Mouse (Mus musculus): ENCODE data around the gene Aqp8. TPM values are rescaled to one million over a fixed set of nuclear protein-coding genes. Genes with fewer than 3 reads are reported as not detected.

The Aqp8 gene
- polyA plus RNA-seq, 1 experiment from 2014 or later: not detected

DNA sequence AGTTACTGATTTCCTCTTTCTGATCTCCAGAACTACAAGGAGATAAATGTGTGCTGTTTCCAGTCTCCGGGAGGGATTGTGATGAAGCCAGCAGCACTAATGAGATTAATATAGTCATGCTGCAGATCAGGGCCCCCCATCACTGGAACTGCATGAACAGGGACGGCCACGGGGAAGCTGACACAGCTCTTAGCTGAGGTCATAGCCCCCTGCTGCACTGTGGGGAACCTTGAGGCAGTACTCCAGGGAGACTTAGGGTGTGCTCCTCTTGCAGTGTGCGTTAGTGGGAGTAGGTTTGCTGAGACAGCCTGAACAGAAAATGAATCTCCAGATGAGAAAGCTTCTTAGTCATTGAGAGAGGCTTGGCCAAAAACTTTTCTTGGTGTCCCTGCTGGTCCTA, 30.9 kb upstream of the Aqp8 start:
- peaks cover 36% of the 10 kb centered on the region for H3K36me3 ChIP-seq (ENCODE audit: control insufficient read depth, insufficient read depth, low read length)
- H3K9me3 ChIP-seq (replicated peaks; ENCODE audit: control insufficient read depth, low read length): no peaks in the 10 kb centered on the region
- ATAC-seq: no peak
- no peak overlapping the region for H3K27ac ChIP-seq (ENCODE audit: low read depth, low read length)
- no peak for DNase-seq (ENCODE audit: low spot score)
- H3K4me3 ChIP-seq (ENCODE audit: low read depth, low read length): no peak overlapping the region
- H3K4me1 ChIP-seq (ENCODE audit: control insufficient read depth, insufficient read depth, low read length): no peaks in the 10 kb centered on the region
- 81% methylated on average over 4 of the region's 4 CpGs for WGBS
- no peaks in the 10 kb centered on the region for H3K27me3 ChIP-seq (replicated peaks; ENCODE audit: control insufficient read depth, insufficient read depth, low read length)
- no peak overlapping the region for H3K4me2 ChIP-seq (ENCODE audit: low read length)
- H3K9ac ChIP-seq (ENCODE audit: low read length): no peak overlapping the region

DNA sequence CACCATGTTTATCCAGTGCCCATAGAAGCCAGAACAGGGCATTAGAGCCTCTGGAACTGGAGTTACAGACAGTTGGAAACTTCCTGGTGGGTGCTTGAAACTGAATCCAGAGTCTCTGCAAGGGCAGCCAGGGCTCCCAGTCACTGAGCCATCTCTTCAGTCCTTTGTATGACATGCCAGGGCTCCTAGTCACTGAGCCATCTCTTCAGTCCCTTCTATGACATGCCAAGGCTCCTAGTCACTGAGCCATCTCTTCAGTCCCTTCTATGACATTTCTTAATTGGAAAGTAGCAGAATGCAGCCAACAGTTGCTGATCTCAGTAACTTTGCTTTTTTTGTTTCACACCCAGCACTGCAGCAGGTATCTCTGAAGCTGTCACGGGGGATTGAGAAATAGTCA, 20.0 kb upstream of the Aqp8 start:
- Histone ChIP-seq H3K4me3 (ENCODE audit: low read depth, low read length) (no peak overlapping the region), H3K27ac (ENCODE audit: low read depth, low read length) (no peak overlapping the region), H3K4me1 (ENCODE audit: control insufficient read depth, insufficient read depth, low read length) (no peaks in the 10 kb centered on the region), H3K4me2 (ENCODE audit: low read length) (no peak overlapping the region), H3K9ac (ENCODE audit: low read length) (no peak overlapping the region), H3K27me3 (replicated peaks; ENCODE audit: control insufficient read depth, insufficient read depth, low read length) (no peaks in the 10 kb centered on the region), H3K9me3 (replicated peaks; ENCODE audit: control insufficient read depth, low read length) (no peaks in the 10 kb centered on the region), H3K36me3 (ENCODE audit: control insufficient read depth, insufficient read depth, low read length) (no peaks in the 10 kb centered on the region)
- ATAC-seq: no peak
- DNase-seq (ENCODE audit: low spot score): no peak
- WGBS: 77% methylated on average over 1 of the region's 1 CpGs

DNA sequence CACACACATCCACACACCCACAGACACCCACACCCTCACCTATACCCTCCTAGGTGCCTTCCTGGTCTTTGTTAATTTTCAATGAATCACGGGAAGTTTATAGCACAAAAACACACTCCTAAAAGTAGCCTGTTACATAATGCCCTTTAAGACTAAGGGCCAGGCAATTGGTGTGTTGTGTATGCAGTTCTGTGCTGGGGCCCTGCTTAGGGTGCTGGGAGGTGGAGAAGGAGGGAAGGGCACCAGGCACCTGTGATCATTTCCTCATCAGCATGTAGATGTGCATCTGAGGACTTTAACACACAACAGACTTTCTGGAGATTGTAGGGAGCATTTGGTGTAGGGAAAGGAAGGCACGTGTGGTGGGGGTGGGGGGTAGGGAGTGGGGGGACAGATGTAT, 13.3 kb upstream of the Aqp8 start:
- H3K27me3 ChIP-seq (replicated peaks; ENCODE audit: control insufficient read depth, insufficient read depth, low read length): no peaks in the 10 kb centered on the region
- H3K9me3 ChIP-seq (replicated peaks; ENCODE audit: control insufficient read depth, low read length): no peaks in the 10 kb centered on the region
- H3K27ac ChIP-seq (ENCODE audit: low read depth, low read length): no peak overlapping the region
- 95% methylated on average over 2 of the region's 2 CpGs for WGBS
- DNase-seq (ENCODE audit: low spot score): no peak
- no peak overlapping the region for H3K4me2 ChIP-seq (ENCODE audit: low read length)
- H3K4me3 ChIP-seq (ENCODE audit: low read depth, low read length): no peak overlapping the region
- no peaks in the 10 kb centered on the region for H3K4me1 ChIP-seq (ENCODE audit: control insufficient read depth, insufficient read depth, low read length)
- no peak overlapping the region for H3K9ac ChIP-seq (ENCODE audit: low read length)
- ATAC-seq: no peak
- no peaks in the 10 kb centered on the region for H3K36me3 ChIP-seq (ENCODE audit: control insufficient read depth, insufficient read depth, low read length)

DNA sequence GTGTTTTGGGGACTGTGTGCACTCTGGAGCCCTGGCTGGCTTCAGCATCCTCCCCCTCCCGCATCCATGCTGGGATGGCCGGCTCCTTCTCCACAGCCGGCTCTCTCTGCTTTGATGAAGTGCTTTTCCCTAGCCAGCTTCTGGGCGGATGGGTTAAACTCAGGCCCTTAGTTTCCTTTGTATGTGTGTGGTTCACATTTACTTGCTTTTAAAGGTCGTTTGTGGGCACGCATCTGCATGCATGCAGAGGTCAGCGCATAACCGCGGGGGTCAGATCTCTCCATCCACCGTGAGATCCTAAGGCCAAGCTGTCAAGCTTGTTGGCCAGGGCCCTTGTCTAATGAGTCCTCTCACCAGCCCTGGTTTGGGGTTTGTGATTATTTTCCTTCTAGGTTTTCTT, 12.4 kb upstream of the Aqp8 start:
- ATAC-seq (no peak), DNase-seq (ENCODE audit: low spot score) (no peak)
- Histone ChIP-seq H3K9ac (ENCODE audit: low read length) (no peak overlapping the region), H3K27ac (ENCODE audit: low read depth, low read length) (no peak overlapping the region), H3K9me3 (replicated peaks; ENCODE audit: control insufficient read depth, low read length) (no peaks in the 10 kb centered on the region), H3K36me3 (ENCODE audit: control insufficient read depth, insufficient read depth, low read length) (no peaks in the 10 kb centered on the region), H3K4me2 (ENCODE audit: low read length) (no peak overlapping the region), H3K4me1 (ENCODE audit: control insufficient read depth, insufficient read depth, low read length) (no peaks in the 10 kb centered on the region), H3K4me3 (ENCODE audit: low read depth, low read length) (no peak overlapping the region), H3K27me3 (replicated peaks; ENCODE audit: control insufficient read depth, insufficient read depth, low read length) (no peaks in the 10 kb centered on the region)
- WGBS: 75% methylated on average over 10 of the region's 10 CpGs

DNA sequence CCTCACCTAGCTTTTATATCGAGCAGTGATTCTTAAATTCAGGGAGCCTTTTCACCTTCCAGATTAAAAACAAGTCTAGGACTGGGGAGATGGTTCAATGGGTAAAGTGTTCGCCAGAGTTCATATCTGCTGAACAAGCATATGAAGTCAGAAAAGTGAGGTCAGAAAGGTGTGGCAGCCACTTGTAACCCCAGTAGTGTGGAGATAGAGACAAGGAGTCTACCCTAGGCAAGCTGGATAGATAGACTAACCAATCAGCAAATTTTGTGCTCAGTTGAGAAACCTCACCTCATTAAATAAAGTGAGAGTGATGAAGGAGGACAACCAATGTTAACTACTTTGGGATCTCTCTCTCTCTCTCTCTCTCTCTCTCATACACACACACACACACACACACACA, 11.6 kb upstream of the Aqp8 start:
- 85% methylated on average over 2 of the region's 2 CpGs for WGBS
- Histone ChIP-seq H3K9me3 (replicated peaks; ENCODE audit: control insufficient read depth, low read length) (no peaks in the 10 kb centered on the region), H3K27me3 (replicated peaks; ENCODE audit: control insufficient read depth, insufficient read depth, low read length) (no peaks in the 10 kb centered on the region), H3K4me3 (ENCODE audit: low read depth, low read length) (no peak overlapping the region), H3K27ac (ENCODE audit: low read depth, low read length) (no peak overlapping the region), H3K4me1 (ENCODE audit: control insufficient read depth, insufficient read depth, low read length) (no peaks in the 10 kb centered on the region), H3K36me3 (ENCODE audit: control insufficient read depth, insufficient read depth, low read length) (no peaks in the 10 kb centered on the region), H3K9ac (ENCODE audit: low read length) (no peak overlapping the region), H3K4me2 (ENCODE audit: low read length) (no peak overlapping the region)
- ATAC-seq: no peak
- no peak for DNase-seq (ENCODE audit: low spot score)

DNA sequence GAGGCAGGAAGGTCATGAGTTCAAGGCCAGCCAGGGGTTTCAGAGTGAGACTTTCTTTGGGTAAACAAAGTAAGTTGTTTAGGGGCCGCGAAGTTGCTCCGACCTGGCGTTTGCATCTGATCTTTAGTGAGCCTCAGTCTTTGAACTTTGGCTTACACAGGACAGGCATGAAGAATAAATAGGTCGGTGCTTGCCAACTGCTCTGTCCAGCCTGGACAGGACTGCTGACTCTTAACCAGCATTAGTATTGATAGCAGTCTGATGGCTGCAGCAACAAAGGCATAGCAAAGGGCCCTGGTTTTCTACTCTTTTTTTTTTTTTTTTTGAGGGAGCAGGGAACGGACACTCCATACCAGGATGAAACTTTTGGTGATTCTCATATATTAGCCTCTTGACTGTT, 9.5 kb upstream of the Aqp8 start:
- Histone ChIP-seq H3K4me2 (ENCODE audit: low read length) (no peak overlapping the region), H3K36me3 (ENCODE audit: control insufficient read depth, insufficient read depth, low read length) (no peaks in the 10 kb centered on the region), H3K9me3 (replicated peaks; ENCODE audit: control insufficient read depth, low read length) (no peaks in the 10 kb centered on the region), H3K4me1 (ENCODE audit: control insufficient read depth, insufficient read depth, low read length) (no peaks in the 10 kb centered on the region), H3K27me3 (replicated peaks; ENCODE audit: control insufficient read depth, insufficient read depth, low read length) (no peaks in the 10 kb centered on the region), H3K9ac (ENCODE audit: low read length) (no peak overlapping the region), H3K4me3 (ENCODE audit: low read depth, low read length) (no peak overlapping the region), H3K27ac (ENCODE audit: low read depth, low read length) (no peak overlapping the region)
- 90% methylated on average over 6 of the region's 6 CpGs for WGBS
- ATAC-seq: no peak
- no peak for DNase-seq (ENCODE audit: low spot score)

DNA sequence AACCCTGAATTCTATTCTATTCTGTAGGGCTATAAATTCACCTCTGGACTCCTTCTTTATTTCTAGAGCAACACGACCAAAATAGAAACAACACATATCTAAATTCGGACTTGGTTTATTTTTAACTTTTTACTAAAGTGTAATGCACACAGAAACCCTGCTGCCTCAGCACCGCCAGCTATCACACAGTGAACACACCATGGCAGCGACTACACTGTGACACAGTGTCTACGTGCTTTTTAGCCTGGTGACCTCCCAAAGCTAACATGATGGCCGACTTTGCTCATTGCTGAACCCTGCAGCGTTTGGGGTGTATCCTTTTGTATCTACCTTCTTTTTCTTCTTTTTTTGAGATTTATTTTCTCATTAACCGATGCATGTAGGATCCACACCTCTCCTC, 9.0 kb upstream of the Aqp8 start:
- Histone ChIP-seq H3K27me3 (replicated peaks; ENCODE audit: control insufficient read depth, insufficient read depth, low read length) (no peaks in the 10 kb centered on the region), H3K27ac (ENCODE audit: low read depth, low read length) (no peak overlapping the region), H3K36me3 (ENCODE audit: control insufficient read depth, insufficient read depth, low read length) (no peaks in the 10 kb centered on the region), H3K9ac (ENCODE audit: low read length) (no peak overlapping the region), H3K4me3 (ENCODE audit: low read depth, low read length) (no peak overlapping the region), H3K4me2 (ENCODE audit: low read length) (no peak overlapping the region), H3K9me3 (replicated peaks; ENCODE audit: control insufficient read depth, low read length) (no peaks in the 10 kb centered on the region), H3K4me1 (ENCODE audit: control insufficient read depth, insufficient read depth, low read length) (no peaks in the 10 kb centered on the region)
- ATAC-seq: no peak
- no peak for DNase-seq (ENCODE audit: low spot score)
- WGBS: 93% methylated on average over 8 of the region's 8 CpGs

DNA sequence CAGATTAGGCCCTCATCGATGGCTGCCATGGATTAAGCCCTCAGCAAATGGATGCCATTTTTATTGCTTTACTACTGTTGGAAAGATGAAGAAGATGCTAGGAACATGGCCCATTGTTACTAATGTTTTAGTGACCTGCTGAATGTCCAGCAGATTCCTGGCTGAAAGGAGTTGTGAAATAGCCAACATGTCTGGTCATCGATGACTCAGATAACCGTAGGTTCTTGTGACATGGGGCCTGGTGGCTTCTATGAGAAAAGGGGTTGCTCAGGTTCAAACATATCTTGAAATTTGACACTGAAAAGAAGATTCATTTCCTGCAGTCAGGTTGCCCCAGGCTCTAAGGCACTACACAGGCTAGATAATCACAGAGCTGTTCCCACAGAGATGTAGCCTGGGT, 7.0 kb upstream of the Aqp8 start:
- no peak for ATAC-seq
- no peaks in the 10 kb centered on the region for H3K4me1 ChIP-seq (ENCODE audit: control insufficient read depth, insufficient read depth, low read length)
- H3K9ac ChIP-seq (ENCODE audit: low read length): no peak overlapping the region
- H3K9me3 ChIP-seq (replicated peaks; ENCODE audit: control insufficient read depth, low read length): no peaks in the 10 kb centered on the region
- no peak overlapping the region for H3K4me3 ChIP-seq (ENCODE audit: low read depth, low read length)
- H3K4me2 ChIP-seq (ENCODE audit: low read length): no peak overlapping the region
- 92% methylated on average over 3 of the region's 3 CpGs for WGBS
- H3K27ac ChIP-seq (ENCODE audit: low read depth, low read length): no peak overlapping the region
- H3K27me3 ChIP-seq (replicated peaks; ENCODE audit: control insufficient read depth, insufficient read depth, low read length): no peaks in the 10 kb centered on the region
- no peak for DNase-seq (ENCODE audit: low spot score)
- H3K36me3 ChIP-seq (ENCODE audit: control insufficient read depth, insufficient read depth, low read length): no peaks in the 10 kb centered on the region

DNA sequence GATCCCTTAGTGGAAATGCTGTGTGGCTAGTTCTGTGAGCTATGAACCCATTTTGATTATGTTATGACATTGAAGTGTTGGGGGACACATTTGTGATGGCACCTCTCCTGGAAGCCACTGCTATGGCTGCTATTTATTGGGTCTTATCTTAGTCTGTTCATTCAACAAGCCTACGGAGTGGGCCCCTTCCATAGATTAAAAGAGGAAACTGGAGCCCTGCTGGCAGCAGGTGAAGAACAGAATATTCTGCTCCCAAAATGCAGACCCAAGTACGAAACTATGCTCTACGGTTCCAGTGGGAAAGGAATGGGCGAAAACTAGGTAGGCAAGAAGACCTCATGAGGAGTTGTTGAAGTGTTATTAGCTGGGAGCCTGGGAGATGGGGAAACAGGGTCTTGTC, 3.8 kb upstream of the Aqp8 start:
- ATAC-seq (no peak), DNase-seq (ENCODE audit: low spot score) (no peak)
- Histone ChIP-seq H3K36me3 (ENCODE audit: control insufficient read depth, insufficient read depth, low read length) (no peaks in the 10 kb centered on the region), H3K4me1 (ENCODE audit: control insufficient read depth, insufficient read depth, low read length) (no peaks in the 10 kb centered on the region), H3K9me3 (replicated peaks; ENCODE audit: control insufficient read depth, low read length) (no peaks in the 10 kb centered on the region), H3K27ac (ENCODE audit: low read depth, low read length) (no peak overlapping the region), H3K4me3 (ENCODE audit: low read depth, low read length) (no peak overlapping the region), H3K4me2 (ENCODE audit: low read length) (no peak overlapping the region), H3K27me3 (replicated peaks; ENCODE audit: control insufficient read depth, insufficient read depth, low read length) (no peaks in the 10 kb centered on the region), H3K9ac (ENCODE audit: low read length) (no peak overlapping the region)
- WGBS: 90% methylated on average over 4 of the region's 4 CpGs

DNA sequence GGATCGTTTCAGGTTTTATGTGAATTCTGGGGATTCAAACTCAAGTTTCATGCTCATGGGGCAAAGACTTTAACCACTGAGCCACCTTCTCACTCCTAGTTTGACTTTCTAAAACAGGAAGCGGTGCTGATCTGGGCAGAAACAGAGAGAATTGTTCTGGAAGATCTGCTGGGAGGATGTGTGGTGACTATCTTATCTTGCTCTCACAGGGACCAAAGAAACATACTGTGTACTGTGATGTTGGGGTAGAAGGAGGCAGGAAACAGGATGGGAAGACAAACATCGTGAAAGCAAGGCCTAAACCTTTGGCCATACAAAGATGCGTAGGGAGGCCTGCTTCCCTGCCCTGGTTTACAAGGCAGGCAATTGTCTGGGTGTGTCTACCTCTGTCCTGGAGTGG, 2.8 kb upstream of the Aqp8 start:
- DNase-seq (ENCODE audit: low spot score) (no peak), ATAC-seq (no peak)
- Histone ChIP-seq H3K4me1 (ENCODE audit: control insufficient read depth, insufficient read depth, low read length) (no peaks in the 10 kb centered on the region), H3K36me3 (ENCODE audit: control insufficient read depth, insufficient read depth, low read length) (no peaks in the 10 kb centered on the region), H3K27me3 (replicated peaks; ENCODE audit: control insufficient read depth, insufficient read depth, low read length) (no peaks in the 10 kb centered on the region), H3K4me3 (ENCODE audit: low read depth, low read length) (no peak overlapping the region), H3K4me2 (ENCODE audit: low read length) (no peak overlapping the region), H3K9me3 (replicated peaks; ENCODE audit: control insufficient read depth, low read length) (no peaks in the 10 kb centered on the region), H3K27ac (ENCODE audit: low read depth, low read length) (no peak overlapping the region), H3K9ac (ENCODE audit: low read length) (no peak overlapping the region)
- 89% methylated on average over 4 of the region's 4 CpGs for WGBS

Data from forebrain, embryonic 14.5 days (tissue).